Mouse (Mus musculus): ENCODE measurements around the gene Ezh1. TPM values are rescaled to one million over a fixed set of nuclear protein-coding genes. Genes with fewer than 3 reads are reported as not detected.

Gene Ezh1
- 18.5 and 21.8 TPM in 2 replicates for polyA plus RNA-seq (2015; fragmentation: Nextera tagmentation; extraction: Ambion mirVana)

GRCm38 (mm10) chr11:101226065-101226701, at the start of gene Ezh1:
TSS of gene Ezh1 (minus strand) at chr11:101226463.
- Histone ChIP-seq H3K9ac (ENCODE audit: low read length) (peak within 1 kb of the TSS; percentile 95), H3K36me3 (ENCODE audit: control insufficient read depth, insufficient read depth, low read length) (no peaks in the 10 kb centered on the region), H3K4me1 (ENCODE audit: control insufficient read depth, insufficient read depth, low read length) (peaks cover 27% of the 10 kb centered on the region), H3K27ac (ENCODE audit: low read length) (peak within 1 kb of the TSS; percentile 89), H3K4me3 (replicated peaks; ENCODE audit: low read length) (peak within 1 kb of the TSS; percentile 84), H3K9me3 (replicated peaks; ENCODE audit: control insufficient read depth, low read length) (no peaks in the 10 kb centered on the region), H3K27me3 (ENCODE audit: control insufficient read depth, insufficient read depth, low read length) (no peaks in the 10 kb centered on the region), H3K4me2 (ENCODE audit: low read depth, low read length) (peak within 1 kb of the TSS; percentile 72)
- under 1% methylated on average over 56 of the region's 56 CpGs for WGBS
- ATAC-seq (ENCODE audit: insufficient read depth, low FRiP score), result peak; percentile 94

- Histone ChIP-seq H3K27ac (ENCODE audit: low read length) (no peak overlapping the region), H3K36me3 (ENCODE audit: control insufficient read depth, insufficient read depth, low read length) (no peaks in the 10 kb centered on the region), H3K4me1 (ENCODE audit: control insufficient read depth, insufficient read depth, low read length) (peaks cover 25% of the 10 kb centered on the region), H3K9ac (ENCODE audit: low read length) (no peak overlapping the region), H3K27me3 (ENCODE audit: control insufficient read depth, insufficient read depth, low read length) (no peaks in the 10 kb centered on the region), H3K9me3 (replicated peaks; ENCODE audit: control insufficient read depth, low read length) (no peaks in the 10 kb centered on the region), H3K4me3 (replicated peaks; ENCODE audit: low read length) (no peak overlapping the region), H3K4me2 (ENCODE audit: low read depth, low read length) (no peak overlapping the region)
- no peak for ATAC-seq (ENCODE audit: insufficient read depth, low FRiP score)
- 72% methylated on average over 4 of the region's 4 CpGs for WGBS
These were observed 49.0 kb upstream of the Ezh1 start for GRCm38 (mm10) chr11:101275309-101275708.

GRCm38 (mm10) chr11:101272446-101272845, 46.2 kb upstream of the Ezh1 start:
- H3K9ac ChIP-seq (ENCODE audit: low read length), result no peak overlapping the region
- WGBS, result 85% methylated on average over 3 of the region's 3 CpGs
- no peak overlapping the region for H3K4me2 ChIP-seq (ENCODE audit: low read depth, low read length)
- H3K27me3 ChIP-seq (ENCODE audit: control insufficient read depth, insufficient read depth, low read length), result no peaks in the 10 kb centered on the region
- H3K27ac ChIP-seq (ENCODE audit: low read length), result no peak overlapping the region
- H3K9me3 ChIP-seq (replicated peaks; ENCODE audit: control insufficient read depth, low read length), result no peaks in the 10 kb centered on the region
- H3K4me1 ChIP-seq (ENCODE audit: control insufficient read depth, insufficient read depth, low read length), result peaks cover 17% of the 10 kb centered on the region
- no peak for ATAC-seq (ENCODE audit: insufficient read depth, low FRiP score)
- no peaks in the 10 kb centered on the region for H3K36me3 ChIP-seq (ENCODE audit: control insufficient read depth, insufficient read depth, low read length)
- H3K4me3 ChIP-seq (replicated peaks; ENCODE audit: low read length), result no peak overlapping the region

- Histone ChIP-seq H3K36me3 (ENCODE audit: control insufficient read depth, insufficient read depth, low read length) (no peaks in the 10 kb centered on the region), H3K9ac (ENCODE audit: low read length) (no peak overlapping the region), H3K4me2 (ENCODE audit: low read depth, low read length) (no peak overlapping the region), H3K27me3 (ENCODE audit: control insufficient read depth, insufficient read depth, low read length) (0 out of 2 replicates have a peak, but pooled peaks cover 8% of the 10 kb centered on the region), H3K9me3 (replicated peaks; ENCODE audit: control insufficient read depth, low read length) (no peaks in the 10 kb centered on the region), H3K27ac (ENCODE audit: low read length) (no peak overlapping the region), H3K4me1 (ENCODE audit: control insufficient read depth, insufficient read depth, low read length) (peaks cover 13% of the 10 kb centered on the region; the same call in 1 of the 2 replicates), H3K4me3 (replicated peaks; ENCODE audit: low read length) (no peak overlapping the region)
- ATAC-seq (ENCODE audit: insufficient read depth, low FRiP score), result no peak
- WGBS, result 22% methylated on average over 10 of the region's 10 CpGs
These were observed 43.4 kb upstream of the Ezh1 start for GRCm38 (mm10) chr11:101269577-101270116.

- Histone ChIP-seq H3K9me3 (replicated peaks; ENCODE audit: control insufficient read depth, low read length) (no peaks in the 10 kb centered on the region), H3K4me2 (ENCODE audit: low read depth, low read length) (no peak overlapping the region), H3K4me3 (replicated peaks; ENCODE audit: low read length) (no peak overlapping the region), H3K36me3 (ENCODE audit: control insufficient read depth, insufficient read depth, low read length) (no peaks in the 10 kb centered on the region), H3K27ac (ENCODE audit: low read length) (no peak overlapping the region), H3K9ac (ENCODE audit: low read length) (no peak overlapping the region; the same call in 1 of the 2 replicates), H3K4me1 (ENCODE audit: control insufficient read depth, insufficient read depth, low read length) (peaks cover 32% of the 10 kb centered on the region), H3K27me3 (ENCODE audit: control insufficient read depth, insufficient read depth, low read length) (peaks cover 17% of the 10 kb centered on the region)
- no peak for ATAC-seq (ENCODE audit: insufficient read depth, low FRiP score)
- 45% methylated on average over 6 of the region's 6 CpGs for WGBS
These were observed 39.6 kb upstream of the Ezh1 start for GRCm38 (mm10) chr11:101265906-101266305.

- no peak overlapping the region for H3K27ac ChIP-seq (ENCODE audit: low read length)
- no peaks in the 10 kb centered on the region for H3K36me3 ChIP-seq (ENCODE audit: control insufficient read depth, insufficient read depth, low read length)
- no peak for ATAC-seq (ENCODE audit: insufficient read depth, low FRiP score)
- peaks cover 35% of the 10 kb centered on the region for H3K4me1 ChIP-seq (ENCODE audit: control insufficient read depth, insufficient read depth, low read length)
- peak overlapping the region; percentile 50 for H3K4me2 ChIP-seq (ENCODE audit: low read depth, low read length)
- H3K4me3 ChIP-seq (replicated peaks; ENCODE audit: low read length), result peak overlapping the region; percentile 30
- peak overlapping the region; percentile 52 for H3K9ac ChIP-seq (ENCODE audit: low read length)
- peaks cover 17% of the 10 kb centered on the region for H3K27me3 ChIP-seq (ENCODE audit: control insufficient read depth, insufficient read depth, low read length)
- WGBS, result 26% methylated on average over 31 of the region's 31 CpGs
- H3K9me3 ChIP-seq (replicated peaks; ENCODE audit: control insufficient read depth, low read length), result no peaks in the 10 kb centered on the region
These were observed 38.8 kb upstream of the Ezh1 start for GRCm38 (mm10) chr11:101264954-101265471.

GRCm38 (mm10) chr11:101263989-101264280, 37.7 kb upstream of the Ezh1 start:
- Histone ChIP-seq H3K4me2 (ENCODE audit: low read depth, low read length) (no peak overlapping the region), H3K9me3 (replicated peaks; ENCODE audit: control insufficient read depth, low read length) (no peaks in the 10 kb centered on the region), H3K9ac (ENCODE audit: low read length) (no peak overlapping the region), H3K27ac (ENCODE audit: low read length) (no peak overlapping the region), H3K4me1 (ENCODE audit: control insufficient read depth, insufficient read depth, low read length) (peaks cover 42% of the 10 kb centered on the region), H3K36me3 (ENCODE audit: control insufficient read depth, insufficient read depth, low read length) (peaks cover under 1% of the 10 kb centered on the region; the same call in 1 of the 2 replicates), H3K4me3 (replicated peaks; ENCODE audit: low read length) (no peak overlapping the region), H3K27me3 (ENCODE audit: control insufficient read depth, insufficient read depth, low read length) (peaks cover 17% of the 10 kb centered on the region)
- WGBS, result 44% methylated on average over 3 of the region's 3 CpGs
- no peak for ATAC-seq (ENCODE audit: insufficient read depth, low FRiP score)

- Histone ChIP-seq H3K9me3 (replicated peaks; ENCODE audit: control insufficient read depth, low read length) (no peaks in the 10 kb centered on the region), H3K27ac (ENCODE audit: low read length) (no peak overlapping the region), H3K4me3 (replicated peaks; ENCODE audit: low read length) (peak overlapping the region; percentile 62; the same call in 1 of the 2 replicates), H3K36me3 (ENCODE audit: control insufficient read depth, insufficient read depth, low read length) (peaks cover 3% of the 10 kb centered on the region; the same call in 1 of the 2 replicates), H3K9ac (ENCODE audit: low read length) (no peak overlapping the region), H3K27me3 (ENCODE audit: control insufficient read depth, insufficient read depth, low read length) (peaks cover 17% of the 10 kb centered on the region), H3K4me2 (ENCODE audit: low read depth, low read length) (peak overlapping the region; percentile 88), H3K4me1 (ENCODE audit: control insufficient read depth, insufficient read depth, low read length) (peaks cover 46% of the 10 kb centered on the region)
- WGBS, result 30% methylated on average over 32 of the region's 32 CpGs
- no peak for ATAC-seq (ENCODE audit: insufficient read depth, low FRiP score)
These were observed 37.1 kb upstream of the Ezh1 start for GRCm38 (mm10) chr11:101263138-101263988.

Data from stomach, embryonic 16.5 days (tissue).